Mouse (Mus musculus) bone marrow macrophage, adult 2 months (primary cell): ENCODE measurements around the gene Skp1a.

ENCODE experiments used
- CTCF ChIP-seq: IDR thresholded peaks from 2 replicates; pipeline ENCODE4 v1.5.1; 2012; ENCODE audit warnings: low read depth, mild to moderate bottlenecking, low read length, moderate library complexity
- POLR2A ChIP-seq: IDR thresholded peaks from 2 replicates; pipeline ENCODE4 v1.6.1; 2012; ENCODE audit warnings: mild to moderate bottlenecking, low read depth, low read length, borderline replicate concordance

DNA sequence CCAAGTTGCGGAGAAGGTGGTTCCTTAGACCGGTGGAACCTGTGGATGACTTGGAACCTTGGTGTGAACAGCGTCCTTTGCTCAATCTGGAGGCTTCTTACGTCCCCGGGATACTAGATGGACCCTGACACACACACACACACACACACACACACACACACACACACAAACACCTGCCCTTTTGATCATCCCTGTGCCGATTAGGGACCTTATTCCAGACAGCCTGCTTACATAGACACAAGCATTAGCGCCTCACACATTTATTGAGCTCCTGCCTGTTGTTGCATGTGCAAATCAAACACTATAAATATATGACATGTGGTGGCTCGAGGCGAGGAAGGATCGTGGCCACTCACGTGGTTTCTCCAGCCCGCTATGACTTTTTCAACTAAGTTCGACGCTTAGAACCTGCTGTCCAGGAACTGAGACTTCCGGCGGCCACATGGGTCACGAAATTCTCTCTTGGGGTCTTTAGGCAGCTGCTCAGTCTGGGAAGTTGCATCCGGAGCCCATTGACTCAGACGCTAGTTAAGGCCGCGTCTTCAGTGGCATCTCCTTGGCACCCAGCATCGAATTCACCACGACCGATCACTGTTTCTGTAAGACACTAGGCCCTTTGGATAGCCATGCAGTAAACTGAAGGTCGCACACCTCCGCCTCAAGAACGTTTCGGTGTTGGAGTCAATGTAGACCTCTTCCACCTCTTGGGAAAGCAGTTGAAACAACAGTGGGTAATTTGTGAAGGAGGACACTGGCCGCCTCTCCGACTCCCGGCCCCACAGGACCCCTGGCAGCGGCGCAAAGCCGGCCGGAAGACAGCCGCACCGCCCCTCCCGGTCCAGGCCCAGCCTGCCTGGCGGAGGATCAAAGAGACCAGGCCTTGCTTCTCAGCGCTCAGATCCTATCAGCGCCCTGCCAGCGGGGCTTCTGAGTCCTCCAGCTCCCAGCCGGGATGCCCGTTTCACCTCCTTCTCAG, 52.1 kb downstream of the Skp1a start:
- TF ChIP-seq CTCF (no peak), POLR2A (no peak)
